Mouse (Mus musculus) brain, embryonic 14.5 days (tissue): ENCODE measurements around the gene Gpatch4.

Experiments
- CTCF ChIP-seq: fragments of 200-500 bp; IDR thresholded peaks from 2 replicates; pipeline ENCODE4 v1.5.1; 2012; ENCODE audit warnings: inconsistent platforms, mild to moderate bottlenecking, moderate library complexity, borderline replicate concordance; ENCODE audit not compliant: insufficient read depth, insufficient read length; ENCODE audit errors: extremely low read depth
- POLR2A ChIP-seq: fragments of 200-500 bp; IDR thresholded peaks from 2 replicates; pipeline ENCODE4 v1.6.1; 2012; ENCODE audit warnings: mild to moderate bottlenecking, inconsistent platforms, borderline replicate concordance; ENCODE audit not compliant: poor library complexity, insufficient read depth, insufficient read length, severe bottlenecking; ENCODE audit errors: extremely low read depth

GRCm38 (mm10) chr3:88087688-88088087, 44.8 kb downstream of the Gpatch4 start:
- TF ChIP-seq POLR2A (no peak), CTCF (peak; percentile 45; the same call in 1 of the 2 replicates)
